Mouse (Mus musculus): ENCODE results near the gene Gdpd5.

The Gdpd5 gene

GRCm38 (mm10) chr7:99404031-99404735 lies 23.0 kb downstream of the Gdpd5 start:
- no peak for DNase-seq (ENCODE audit: extremely low spot score, low read depth, low spot score)

GRCm38 (mm10) chr7:99405386-99406155 lies 24.4 kb downstream of the Gdpd5 start:
- no peak for DNase-seq (ENCODE audit: extremely low spot score, low read depth, low spot score)

- DNase-seq (ENCODE audit: extremely low spot score, low read depth, low spot score): no peak
These were observed 26.4 kb downstream of the Gdpd5 start for GRCm38 (mm10) chr7:99407598-99407997.

- DNase-seq (ENCODE audit: extremely low spot score, low read depth, low spot score): no peak
These were observed 28.4 kb downstream of the Gdpd5 start for GRCm38 (mm10) chr7:99409441-99410222.

- DNase-seq (ENCODE audit: extremely low spot score, low read depth, low spot score): no peak
These were observed 29.1 kb downstream of the Gdpd5 start for GRCm38 (mm10) chr7:99410315-99410714.

GRCm38 (mm10) chr7:99411047-99411779 lies 30.0 kb downstream of the Gdpd5 start:
- DNase-seq (ENCODE audit: extremely low spot score, low read depth, low spot score): no peak

- no peak for DNase-seq (ENCODE audit: extremely low spot score, low read depth, low spot score)
These were observed 33.8 kb downstream of the Gdpd5 start for GRCm38 (mm10) chr7:99415045-99415444.

GRCm38 (mm10) chr7:99419311-99419710 lies 38.1 kb downstream of the Gdpd5 start:
- DNase-seq (ENCODE audit: extremely low spot score, low read depth, low spot score): no peak

GRCm38 (mm10) chr7:99421006-99421405 lies 39.8 kb downstream of the Gdpd5 start:
- no peak for DNase-seq (ENCODE audit: extremely low spot score, low read depth, low spot score)

- DNase-seq (ENCODE audit: extremely low spot score, low read depth, low spot score): no peak
These were observed 43.4 kb downstream of the Gdpd5 start for GRCm38 (mm10) chr7:99424538-99425155.

GRCm38 (mm10) chr7:99425706-99426105 lies 44.5 kb downstream of the Gdpd5 start:
- DNase-seq (ENCODE audit: extremely low spot score, low read depth, low spot score): no peak

GRCm38 (mm10) chr7:99427031-99427430 lies 45.8 kb downstream of the Gdpd5 start:
- DNase-seq (ENCODE audit: extremely low spot score, low read depth, low spot score): no peak

GRCm38 (mm10) chr7:99427987-99428386 lies 46.8 kb downstream of the Gdpd5 start:
- DNase-seq (ENCODE audit: extremely low spot score, low read depth, low spot score): no peak

- DNase-seq (ENCODE audit: extremely low spot score, low read depth, low spot score): no peak
These were observed 47.6 kb downstream of the Gdpd5 start for GRCm38 (mm10) chr7:99428836-99429235.

- no peak for DNase-seq (ENCODE audit: extremely low spot score, low read depth, low spot score)
These were observed 48.6 kb downstream of the Gdpd5 start for GRCm38 (mm10) chr7:99429786-99430185.

GRCm38 (mm10) chr7:99430246-99430645 lies 49.0 kb downstream of the Gdpd5 start:
- no peak for DNase-seq (ENCODE audit: extremely low spot score, low read depth, low spot score)

- DNase-seq (ENCODE audit: extremely low spot score, low read depth, low spot score): no peak
These were observed 51.0 kb downstream of the Gdpd5 start for GRCm38 (mm10) chr7:99432248-99432647.

GRCm38 (mm10) chr7:99432863-99433262 lies 51.6 kb downstream of the Gdpd5 start:
- no peak for DNase-seq (ENCODE audit: extremely low spot score, low read depth, low spot score)

- DNase-seq (ENCODE audit: extremely low spot score, low read depth, low spot score): no peak
These were observed 53.5 kb downstream of the Gdpd5 start for GRCm38 (mm10) chr7:99434672-99435250.

- DNase-seq (ENCODE audit: extremely low spot score, low read depth, low spot score): no peak
These were observed 55.3 kb downstream of the Gdpd5 start for GRCm38 (mm10) chr7:99436530-99436929.

Data from hindlimb bud, embryonic 11.5 days (tissue).